26 mouse cellular contexts compared by ENCODE assay signal in the genomic region with DNA sequence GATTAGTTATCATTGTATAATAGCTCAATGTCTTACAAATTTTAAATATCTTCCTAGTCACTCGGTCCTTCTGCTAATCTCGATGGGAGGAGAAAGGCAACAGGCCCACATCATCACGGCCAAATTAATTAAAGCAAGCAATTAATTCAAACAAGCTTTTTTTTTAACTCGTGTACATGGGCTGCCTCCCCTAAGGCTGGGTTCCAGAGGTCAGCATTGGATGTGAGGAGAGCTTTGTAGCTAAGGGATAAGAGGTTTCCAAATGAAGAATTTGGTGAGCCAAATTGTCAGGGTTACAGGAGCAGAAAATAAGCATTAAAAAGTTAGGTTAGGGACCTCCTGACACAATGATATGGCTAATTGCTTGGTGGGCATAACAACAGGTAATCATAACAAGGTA.
DNase-seq lines count a peak whose midpoint lies in the region; ATAC-seq and TF ChIP-seq lines count a peak whose summit lies in the region.
"Had no signal": no experiment of that assay in that cellular context is flagged by ENCODE, and none has a peak within 500 bp of the region (broad histone marks: within the 10 kb centered on the region; RNA-seq: fewer than 3 reads in every experiment).

No protein-coding gene starts in this region.

- TF ChIP-seq CTCF in layer of hippocampus, adult 2 months (conservative IDR thresholded peaks at IDR 0.05) = no peak

- WGBS in forebrain, embryonic 13.5 days = 39% methylated on average over 4 of the region's 4 CpGs
- WGBS in forebrain, embryonic 15.5 days = 34% methylated on average over 4 of the region's 4 CpGs
- 64% methylated on average over 4 of the region's 4 CpGs for WGBS in midbrain, embryonic 11.5 days
- 50% methylated on average over 4 of the region's 4 CpGs for WGBS in midbrain, embryonic 14.5 days

- peak; percentile 11 for DNase-seq in embryo, embryonic 10.5 days (ENCODE audit: low spot score)
- DNase-seq in embryo, embryonic 9.5 days (ENCODE audit: extremely low spot score) = no peak
- DNase-seq in midbrain, embryonic 11.5 days (ENCODE audit: low spot score, missing footprints) = peak; percentile 69
- no peak for DNase-seq in midbrain, embryonic 14.5 days
- no peak for DNase-seq in layer of hippocampus, adult 2 months (ENCODE audit: low spot score in 2 of 2)
- DNase-seq: adrenal gland, adult 8-10 months; adrenal gland, postnatal 25 days; cerebellum, adult 18-20 months; cerebellum, adult 9-10 months; cerebellum, postnatal 14 days; gastrocnemius, postnatal 25 days; heart, adult 18-20 months; heart, postnatal 10 days; heart, postnatal 36 days; kidney, adult 11 months had no signal

- H3K36me3 ChIP-seq in forebrain, embryonic 13.5 days (ENCODE audit: poor library complexity, severe bottlenecking) = no peaks in the 10 kb centered on the region
- H3K36me3 ChIP-seq in forebrain, embryonic 15.5 days = no peaks in the 10 kb centered on the region
- no peaks in the 10 kb centered on the region for H3K36me3 ChIP-seq in midbrain, embryonic 11.5 days (ENCODE audit: control insufficient read depth, insufficient read depth, low read length)
- no peaks in the 10 kb centered on the region for H3K36me3 ChIP-seq in midbrain, embryonic 14.5 days (ENCODE audit: control insufficient read depth, insufficient read depth, low read length)
- H3K36me3 ChIP-seq: embryonic facial prominence, embryonic 10.5 days; embryonic facial prominence, embryonic 13.5 days; heart, embryonic 12.5 days; heart, embryonic 15.5 days; hindbrain, embryonic 10.5 days; hindbrain, embryonic 13.5 days; intestine, embryonic 15.5 days had no signal

- no peak overlapping the region for H3K4me2 ChIP-seq in forebrain, embryonic 13.5 days
- no peak overlapping the region for H3K4me2 ChIP-seq in forebrain, embryonic 15.5 days (replicated peaks)
- H3K4me2 ChIP-seq in midbrain, embryonic 11.5 days = no peak overlapping the region
- no peak overlapping the region for H3K4me2 ChIP-seq in midbrain, embryonic 14.5 days (ENCODE audit: low read length)
- H3K4me2 ChIP-seq: embryonic facial prominence, embryonic 13.5 days; heart, embryonic 12.5 days; heart, embryonic 15.5 days; hindbrain, embryonic 13.5 days; intestine, embryonic 15.5 days had no signal

- no peak overlapping the region for H3K27ac ChIP-seq in forebrain, embryonic 13.5 days
- no peak overlapping the region for H3K27ac ChIP-seq in forebrain, embryonic 15.5 days (replicated peaks)
- no peak overlapping the region for H3K27ac ChIP-seq in midbrain, embryonic 11.5 days (ENCODE audit: low read depth, low read length)
- no peak overlapping the region for H3K27ac ChIP-seq in midbrain, embryonic 14.5 days (replicated peaks; ENCODE audit: low read depth, low read length)
- H3K27ac ChIP-seq in layer of hippocampus, adult 2 months = no peak overlapping the region
- H3K27ac ChIP-seq: embryonic facial prominence, embryonic 10.5 days; embryonic facial prominence, embryonic 13.5 days; heart, embryonic 15.5 days; hindbrain, embryonic 10.5 days; hindbrain, embryonic 13.5 days; intestine, embryonic 15.5 days had no signal

- H3K9me3 ChIP-seq in forebrain, embryonic 13.5 days (replicated peaks) = no peaks in the 10 kb centered on the region
- H3K9me3 ChIP-seq in forebrain, embryonic 15.5 days = no peaks in the 10 kb centered on the region
- no peaks in the 10 kb centered on the region for H3K9me3 ChIP-seq in midbrain, embryonic 11.5 days (ENCODE audit: control insufficient read depth, low read length)
- no peaks in the 10 kb centered on the region for H3K9me3 ChIP-seq in midbrain, embryonic 14.5 days (ENCODE audit: control insufficient read depth, low read length)
- H3K9me3 ChIP-seq: embryonic facial prominence, embryonic 10.5 days; embryonic facial prominence, embryonic 13.5 days; heart, embryonic 12.5 days; heart, embryonic 15.5 days; hindbrain, embryonic 10.5 days; hindbrain, embryonic 13.5 days; intestine, embryonic 15.5 days had no signal

- no peaks in the 10 kb centered on the region for H3K27me3 ChIP-seq in forebrain, embryonic 13.5 days
- no peaks in the 10 kb centered on the region for H3K27me3 ChIP-seq in forebrain, embryonic 15.5 days
- no peaks in the 10 kb centered on the region for H3K27me3 ChIP-seq in midbrain, embryonic 11.5 days (ENCODE audit: control insufficient read depth, insufficient read depth, low read length)
- no peaks in the 10 kb centered on the region for H3K27me3 ChIP-seq in midbrain, embryonic 14.5 days (ENCODE audit: control insufficient read depth, insufficient read depth, low read length)
- H3K27me3 ChIP-seq: embryonic facial prominence, embryonic 13.5 days; heart, embryonic 12.5 days; heart, embryonic 15.5 days; hindbrain, embryonic 13.5 days; intestine, embryonic 15.5 days had no signal

- no peaks in the 10 kb centered on the region for H3K4me1 ChIP-seq in forebrain, embryonic 13.5 days
- no peaks in the 10 kb centered on the region for H3K4me1 ChIP-seq in forebrain, embryonic 15.5 days
- no peaks in the 10 kb centered on the region for H3K4me1 ChIP-seq in midbrain, embryonic 11.5 days (ENCODE audit: control insufficient read depth, insufficient read depth, low read length)
- no peaks in the 10 kb centered on the region for H3K4me1 ChIP-seq in midbrain, embryonic 14.5 days (ENCODE audit: control insufficient read depth, insufficient read depth, low read length)
- H3K4me1 ChIP-seq: embryonic facial prominence, embryonic 10.5 days; embryonic facial prominence, embryonic 13.5 days; heart, embryonic 12.5 days; heart, embryonic 15.5 days; hindbrain, embryonic 10.5 days; hindbrain, embryonic 13.5 days; intestine, embryonic 15.5 days had no signal

- H3K9ac ChIP-seq in forebrain, embryonic 13.5 days = no peak overlapping the region
- no peak overlapping the region for H3K9ac ChIP-seq in forebrain, embryonic 15.5 days (replicated peaks)
- no peak overlapping the region for H3K9ac ChIP-seq in midbrain, embryonic 11.5 days (ENCODE audit: low read length)
- H3K9ac ChIP-seq in midbrain, embryonic 14.5 days (replicated peaks; ENCODE audit: low read length) = no peak overlapping the region
- H3K9ac ChIP-seq: embryonic facial prominence, embryonic 13.5 days; heart, embryonic 12.5 days; heart, embryonic 15.5 days; hindbrain, embryonic 13.5 days; intestine, embryonic 15.5 days had no signal

- H3K4me3 ChIP-seq in forebrain, embryonic 13.5 days = no peak overlapping the region
- no peak overlapping the region for H3K4me3 ChIP-seq in forebrain, embryonic 15.5 days
- no peak overlapping the region for H3K4me3 ChIP-seq in midbrain, embryonic 11.5 days (ENCODE audit: low read depth, low read length)
- no peak overlapping the region for H3K4me3 ChIP-seq in midbrain, embryonic 14.5 days (replicated peaks; ENCODE audit: low read depth, low read length)
- H3K4me3 ChIP-seq in layer of hippocampus, adult 2 months = no peak overlapping the region
- H3K4me3 ChIP-seq: embryonic facial prominence, embryonic 10.5 days; embryonic facial prominence, embryonic 13.5 days; erythroblast, embryonic 14.5 days; heart, embryonic 12.5 days; heart, embryonic 15.5 days; hindbrain, embryonic 10.5 days; hindbrain, embryonic 13.5 days; intestine, embryonic 15.5 days had no signal

- ATAC-seq in forebrain, embryonic 13.5 days = peak; percentile 48; the same call in 1 of the 2 replicates
- ATAC-seq in forebrain, embryonic 15.5 days (replicated peaks) = no peak
- no peak for ATAC-seq in midbrain, embryonic 11.5 days (ENCODE audit: low FRiP score)
- ATAC-seq in midbrain, embryonic 14.5 days (ENCODE audit: low FRiP score, low TSS enrichment) = no peak
- ATAC-seq: activated CD4-positive, CD25-positive, alpha-beta regulatory T cell, adult 4 months; intestine, embryonic 15.5 days had no signal

Comparison
In these comparisons a context has a peak if more than half of its experiments do, and no peak if none do; other contexts are left out.
1. DNase-seq: peak in embryo, embryonic 10.5 days (single experiment) and midbrain, embryonic 11.5 days (single experiment); none in embryo, embryonic 9.5 days (single experiment), midbrain, embryonic 14.5 days (single experiment) and layer of hippocampus, adult 2 months (0 of 2).